Mouse (Mus musculus): Measurements from ENCODE around the gene Gm20708.
A peak's percentile ranks its signal among the peaks of the same experiment; 100 is the strongest.

DNA sequence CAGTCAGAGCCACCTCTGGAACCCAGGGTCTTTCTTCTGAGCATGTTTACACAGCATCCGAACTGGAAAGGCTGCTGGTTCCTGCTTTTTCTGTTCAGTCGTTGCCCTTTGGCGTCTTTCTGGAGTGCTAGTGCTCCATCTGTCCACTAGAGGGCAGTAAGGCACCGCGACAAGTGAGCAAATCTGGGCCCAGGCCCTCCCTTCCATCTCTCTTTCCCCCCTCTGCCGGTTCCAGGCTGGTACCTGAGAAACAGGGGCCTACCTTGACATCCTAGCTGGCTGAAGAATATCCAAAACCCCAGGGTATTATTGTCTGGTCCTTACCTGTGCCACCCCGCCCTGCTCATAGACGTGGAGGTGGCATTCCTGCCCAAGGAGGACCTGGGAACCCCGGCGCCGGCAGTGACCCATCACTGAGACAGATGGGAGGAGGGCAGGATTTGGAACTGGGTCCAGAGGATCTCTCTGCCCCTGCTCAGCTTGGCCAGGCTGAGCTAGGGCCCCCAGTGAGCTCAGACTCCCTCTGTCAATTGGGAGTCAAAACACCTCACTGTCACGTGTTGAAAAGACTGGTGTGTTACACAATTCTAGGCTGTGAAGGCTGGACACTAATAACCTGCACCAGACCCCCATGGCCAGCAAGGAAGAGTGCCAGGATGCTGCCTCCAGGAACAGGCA lies 61.4 kb downstream of the Gm20708 start:
- TF ChIP-seq POLR2A (IDR thresholded peaks at IDR 0.05; ENCODE audit: insufficient read depth, low read length) (no peak), EP300 (IDR thresholded peaks at IDR 0.05; ENCODE audit: insufficient read depth, low read depth, low read length) (no peak), CTCF (IDR thresholded peaks at IDR 0.05; ENCODE audit: low read depth, low read length) (peak; percentile 92)

Measured in ES-Bruce4 (cell line).